Mouse (Mus musculus) WW6 (cell line): ENCODE data around the gene H2al2c.
"Not testable (repeated sequence)": the region's sequence is repeated elsewhere in the genome, so short reads cannot be mapped to it uniquely, and the experiment has no call there.

Source experiments
- DNase-seq: peaks from one replicate; pipeline ENCODE4 v3.0.0-alpha.2; 2013; ENCODE audit warnings: low read depth, low spot score

Gene H2al2c

DNA sequence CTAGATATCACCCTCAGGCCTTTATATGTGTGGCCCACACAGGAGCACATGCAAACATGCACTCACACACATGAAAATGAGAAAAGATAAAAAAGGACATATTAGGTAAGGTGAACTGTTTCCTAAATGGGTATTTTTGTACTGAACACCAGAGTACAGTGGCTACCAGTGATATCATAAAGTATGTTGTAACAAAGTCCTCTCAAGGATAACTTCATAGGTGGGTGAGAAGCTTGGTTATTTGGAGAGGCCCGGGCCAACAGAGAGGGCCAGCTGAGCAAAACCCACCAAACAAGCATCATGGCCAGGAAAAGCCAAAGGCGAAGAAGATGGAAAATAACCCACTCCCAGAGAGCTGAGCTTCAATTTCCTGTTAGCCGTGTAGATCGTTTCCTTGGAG lies at the start of gene H2al2c:
TSS of gene H2al2c (plus strand) at position 301 of the 400 bp plus-strand sequence.
- DNase-seq = not testable (repeated sequence)
